Mouse (Mus musculus) kidney, embryonic 16.5 days (tissue): Measurements from ENCODE around the gene Asprv1. TPM values are rescaled to one million over a fixed set of nuclear protein-coding genes. Genes with fewer than 3 reads are reported as not detected.

Experiments
- ATAC-seq: fragments of 200-750 bp; cut with Nextera tagmentation; 2 replicates; pipeline ENCODE4 v1.8.0; 2017; ENCODE audit warnings: moderate TSS enrichment; ENCODE audit not compliant: low FRiP score, low TSS enrichment
- H3K27ac ChIP-seq: fragments of 300-500 bp; sonication (generic); 2 replicates; pipeline ENCODE4 v1.5.1; 2014; ENCODE audit warnings: low read length
- H3K27me3 ChIP-seq: fragments of 300-500 bp; sonication (generic); 2 replicates; pipeline ENCODE4 v1.6.1; 2014; ENCODE audit warnings: low read length, control low read depth, mixed read lengths; ENCODE audit not compliant: insufficient read depth
- H3K36me3 ChIP-seq: fragments of 300-500 bp; sonication (generic); 2 replicates; pipeline ENCODE4 v1.6.1; 2014; ENCODE audit warnings: low read length, control low read depth, mixed read lengths; ENCODE audit not compliant: insufficient read depth
- H3K4me1 ChIP-seq: fragments of 300-500 bp; sonication (generic); 2 replicates; pipeline ENCODE4 v1.6.1; 2014; ENCODE audit warnings: low read length, control low read depth, mixed read lengths; ENCODE audit not compliant: insufficient read depth
- H3K4me2 ChIP-seq: fragments of 300-500 bp; sonication (generic); replicated peaks from 2 replicates; pipeline ENCODE4 v1.6.1; 2014; ENCODE audit warnings: low read depth, low read length
- H3K4me3 ChIP-seq: fragments of 300-500 bp; sonication (generic); 2 replicates; pipeline ENCODE4 v1.5.1; 2014; ENCODE audit warnings: mild to moderate bottlenecking, low read length
- H3K9ac ChIP-seq: fragments of 300-500 bp; sonication (generic); replicated peaks from 2 replicates; pipeline ENCODE4 v1.6.1; 2014; ENCODE audit warnings: low read length
- H3K9me3 ChIP-seq: fragments of 300-500 bp; sonication (generic); 2 replicates; pipeline ENCODE4 v1.6.1; 2016; ENCODE audit warnings: low read length, control low read depth
- WGBS: fragments of 180-500 bp; shearing (Covaris S2); extraction: QIAGEN DNeasy Blood & Tissue Kit; methylation state at CpG from one replicate; pipeline ENCODE4 v1.1.7; 2014; 5-methylcytosine and 5-hydroxymethylcytosine counted together
- polyA plus RNA-seq: library from polyadenylated mRNA; unstranded; fragments of >200 nt; fragmentation: Nextera tagmentation; extraction: Ambion mirVana; gene quantifications from 2 replicates; pipeline ENCODE4 v1.2.1, GENCODE M21; 2015

The Asprv1 gene
- 0.89 and 0.99 TPM in 2 replicates for polyA plus RNA-seq

DNA sequence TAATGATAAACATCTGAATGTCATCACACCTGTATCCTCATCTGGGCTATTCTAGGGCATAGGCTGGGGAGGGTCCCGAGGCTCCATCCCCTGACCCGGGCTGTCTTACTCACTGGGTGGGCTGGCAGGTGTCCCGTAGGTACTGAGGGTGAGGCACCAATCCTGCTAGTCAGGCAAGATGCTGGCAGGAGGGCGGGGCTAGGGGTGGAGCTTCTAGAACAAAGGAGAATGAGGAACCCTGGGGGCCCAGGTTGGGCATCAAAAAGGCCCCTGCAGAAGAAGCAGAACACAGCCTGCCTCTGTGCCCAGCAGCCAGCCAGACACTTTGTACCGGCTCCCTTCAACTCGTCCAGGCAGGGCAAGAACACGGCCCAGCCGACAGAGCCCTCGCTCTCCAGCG, at the start of gene Asprv1:
Gene Asprv1, plus strand, starts transcription at position 219 of the 400 bp plus-strand sequence.
- H3K27ac ChIP-seq: no peak within 1 kb of the TSS
- no peak within 1 kb of the TSS for H3K4me3 ChIP-seq
- H3K9me3 ChIP-seq: no peaks in the 10 kb centered on the region
- H3K27me3 ChIP-seq: no peaks in the 10 kb centered on the region
- no peaks in the 10 kb centered on the region for H3K4me1 ChIP-seq
- no peak within 1 kb of the TSS for H3K4me2 ChIP-seq
- H3K36me3 ChIP-seq: no peaks in the 10 kb centered on the region
- WGBS: 57% methylated on average over 10 of the region's 10 CpGs
- no peak within 1 kb of the TSS for H3K9ac ChIP-seq
- no peak for ATAC-seq

DNA sequence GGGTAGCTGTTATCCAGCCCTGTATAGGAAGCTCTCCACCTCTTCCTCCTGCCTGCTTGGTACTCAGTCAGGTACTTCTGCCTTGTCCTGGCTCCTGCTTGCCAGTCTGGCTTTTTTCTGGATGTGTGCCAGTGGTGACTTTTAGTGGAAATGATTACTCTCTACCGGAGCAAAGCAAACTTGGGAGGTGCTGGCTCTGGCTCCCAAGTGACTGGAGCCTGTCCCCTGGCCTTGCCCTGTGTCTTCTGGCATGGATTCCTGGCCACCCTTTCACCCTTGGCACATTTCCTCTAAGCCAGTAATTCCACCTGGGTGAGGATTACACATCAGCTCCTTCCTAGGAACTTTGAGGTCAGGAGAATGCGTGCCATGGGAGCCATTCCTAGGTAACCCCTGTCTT, 49.6 kb upstream of the Asprv1 start:
- Histone ChIP-seq H3K4me3 (no peak overlapping the region), H3K4me1 (0 out of 2 replicates have a peak, but pooled peaks cover 6% of the 10 kb centered on the region), H3K9me3 (no peaks in the 10 kb centered on the region), H3K27ac (no peak overlapping the region), H3K27me3 (no peaks in the 10 kb centered on the region), H3K4me2 (no peak overlapping the region), H3K36me3 (no peaks in the 10 kb centered on the region), H3K9ac (no peak overlapping the region; the same call in 1 of the 2 replicates)
- no peak for ATAC-seq
- WGBS: 69% methylated on average over 2 of the region's 2 CpGs

DNA sequence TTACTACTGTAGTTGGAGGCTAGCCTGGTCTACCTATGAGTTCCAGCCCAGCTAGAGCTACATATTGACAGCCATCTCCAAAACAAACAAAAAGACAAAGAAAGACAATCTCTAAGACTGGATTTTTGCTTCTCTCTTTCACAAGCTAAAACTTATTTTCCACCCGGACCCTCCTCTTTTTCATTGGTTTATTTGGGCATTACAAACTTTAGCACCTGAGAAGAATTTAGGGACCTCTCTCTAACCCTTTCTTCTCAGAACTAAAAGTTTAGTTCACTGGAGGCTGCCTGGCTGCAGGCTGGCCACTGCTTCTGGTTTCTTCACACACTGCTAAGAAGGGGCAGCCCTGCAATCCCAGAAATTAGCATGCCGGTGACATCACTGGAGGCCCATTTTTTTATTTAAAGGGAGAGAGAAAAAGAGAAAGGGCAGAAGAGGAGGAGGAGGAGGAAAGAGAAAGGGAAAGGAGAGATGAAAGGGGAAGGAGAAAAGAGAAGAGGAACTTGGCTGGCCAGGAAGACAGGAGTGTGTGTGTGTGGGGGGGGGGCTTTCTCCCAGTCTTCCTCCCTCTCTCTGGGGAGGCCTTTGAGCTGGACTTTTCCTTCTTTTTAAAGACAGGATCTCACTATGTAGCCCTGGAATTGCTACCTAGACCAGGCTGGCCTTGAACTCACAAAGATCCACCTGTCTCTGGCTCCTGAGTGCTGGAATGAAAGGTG, 48.7 kb upstream of the Asprv1 start:
- no peak overlapping the region for H3K27ac ChIP-seq
- no peak for ATAC-seq

DNA sequence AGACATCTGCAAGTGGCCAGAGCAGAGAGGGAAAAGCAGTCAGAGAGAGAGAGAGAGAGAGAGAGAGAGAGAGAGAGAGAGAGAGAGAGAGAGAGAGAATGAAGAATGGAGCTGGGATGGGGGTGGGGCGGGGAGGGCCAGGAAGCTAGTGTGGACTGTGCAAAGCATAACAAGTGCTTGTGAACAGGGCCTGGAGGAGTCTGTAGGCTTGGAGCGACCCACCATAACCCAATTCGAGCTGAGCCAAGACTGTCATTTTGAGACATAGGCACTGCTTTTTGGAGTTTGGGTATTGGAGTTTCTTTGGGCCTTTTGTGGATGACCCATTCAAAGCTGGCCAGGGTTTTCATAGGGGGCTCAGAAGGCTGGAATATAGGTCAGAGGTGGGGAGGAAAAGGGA, 48.0 kb upstream of the Asprv1 start:
- no peak overlapping the region for H3K4me3 ChIP-seq
- no peak for ATAC-seq
- H3K9ac ChIP-seq: no peak overlapping the region
- peaks cover 17% of the 10 kb centered on the region for H3K4me1 ChIP-seq
- H3K36me3 ChIP-seq: no peaks in the 10 kb centered on the region
- WGBS: 75% methylated on average over 3 of the region's 3 CpGs
- no peaks in the 10 kb centered on the region for H3K27me3 ChIP-seq
- H3K4me2 ChIP-seq: no peak overlapping the region
- H3K9me3 ChIP-seq: no peaks in the 10 kb centered on the region
- no peak overlapping the region for H3K27ac ChIP-seq

More for the DNA sequence above, 48.7 kb upstream of the Asprv1 start:
- H3K4me1 ChIP-seq: peaks cover 10% of the 10 kb centered on the region
- no peak overlapping the region for H3K4me3 ChIP-seq
- no peaks in the 10 kb centered on the region for H3K9me3 ChIP-seq
- WGBS: 52% methylated on average over 2 of the region's 2 CpGs
- no peaks in the 10 kb centered on the region for H3K36me3 ChIP-seq
- no peaks in the 10 kb centered on the region for H3K27me3 ChIP-seq
- no peak overlapping the region for H3K4me2 ChIP-seq
- no peak overlapping the region for H3K9ac ChIP-seq

DNA sequence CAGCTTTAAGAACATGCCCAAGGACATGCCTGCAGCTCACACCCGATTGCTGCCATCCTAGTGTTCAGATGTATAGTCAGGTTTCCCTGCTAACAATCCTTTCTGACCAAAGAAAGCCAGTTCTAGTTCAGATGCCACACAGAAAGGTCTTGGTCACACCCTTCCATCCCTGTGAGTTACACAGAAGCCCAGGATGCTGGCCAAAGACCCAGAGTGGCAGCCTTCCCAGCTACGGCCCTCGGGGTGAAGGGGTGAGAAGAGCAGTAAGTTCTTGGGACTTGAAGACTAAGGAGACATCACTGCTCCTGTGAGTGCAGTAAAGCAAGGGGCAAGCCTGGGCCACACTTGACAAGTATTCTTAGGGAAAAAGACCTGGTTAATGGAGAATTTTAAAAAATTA, 44.8 kb upstream of the Asprv1 start:
- H3K9ac ChIP-seq: no peak overlapping the region
- H3K27me3 ChIP-seq: no peaks in the 10 kb centered on the region
- no peak overlapping the region for H3K4me3 ChIP-seq
- H3K4me1 ChIP-seq: peaks cover 23% of the 10 kb centered on the region
- no peak overlapping the region for H3K27ac ChIP-seq
- H3K36me3 ChIP-seq: no peaks in the 10 kb centered on the region
- 96% methylated on average over 3 of the region's 3 CpGs for WGBS
- no peak for ATAC-seq
- H3K9me3 ChIP-seq: no peaks in the 10 kb centered on the region
- no peak overlapping the region for H3K4me2 ChIP-seq

DNA sequence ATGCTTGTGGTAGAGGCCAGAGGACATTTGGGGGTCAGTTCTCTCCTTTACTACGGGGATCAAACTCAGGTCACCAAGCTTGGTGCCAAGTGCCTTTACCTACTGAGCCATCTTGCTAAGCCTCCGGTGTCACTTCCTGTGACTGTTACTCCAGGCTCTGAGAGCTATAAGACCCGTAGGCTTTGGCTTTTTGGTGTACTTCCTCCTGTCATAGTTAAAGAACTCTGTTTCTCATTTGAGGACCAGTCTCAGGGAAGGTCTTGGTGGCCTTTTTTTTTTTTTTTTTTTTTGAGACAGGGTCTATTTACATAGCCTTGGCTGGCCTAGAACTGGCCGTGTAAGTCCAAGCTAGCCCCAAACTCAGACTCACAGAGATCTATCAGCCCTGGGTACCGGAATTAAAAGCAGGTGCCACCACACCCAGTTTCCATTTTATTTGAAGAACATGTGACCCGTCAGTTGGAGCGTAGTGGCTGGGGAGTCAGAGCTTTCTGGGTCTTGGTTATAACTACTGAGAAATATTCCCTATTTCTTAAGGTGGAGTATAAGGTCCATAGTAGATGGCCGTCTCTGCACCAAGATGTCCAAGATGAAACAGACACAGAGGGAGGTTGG, 44.3 kb upstream of the Asprv1 start:
- no peak for ATAC-seq
- 86% methylated on average over 8 of the region's 8 CpGs for WGBS
- no peaks in the 10 kb centered on the region for H3K9me3 ChIP-seq
- no peak overlapping the region for H3K27ac ChIP-seq
- no peaks in the 10 kb centered on the region for H3K27me3 ChIP-seq
- H3K4me3 ChIP-seq: no peak overlapping the region
- peaks cover 23% of the 10 kb centered on the region for H3K4me1 ChIP-seq
- no peak overlapping the region for H3K4me2 ChIP-seq
- no peak overlapping the region for H3K9ac ChIP-seq
- H3K36me3 ChIP-seq: no peaks in the 10 kb centered on the region

DNA sequence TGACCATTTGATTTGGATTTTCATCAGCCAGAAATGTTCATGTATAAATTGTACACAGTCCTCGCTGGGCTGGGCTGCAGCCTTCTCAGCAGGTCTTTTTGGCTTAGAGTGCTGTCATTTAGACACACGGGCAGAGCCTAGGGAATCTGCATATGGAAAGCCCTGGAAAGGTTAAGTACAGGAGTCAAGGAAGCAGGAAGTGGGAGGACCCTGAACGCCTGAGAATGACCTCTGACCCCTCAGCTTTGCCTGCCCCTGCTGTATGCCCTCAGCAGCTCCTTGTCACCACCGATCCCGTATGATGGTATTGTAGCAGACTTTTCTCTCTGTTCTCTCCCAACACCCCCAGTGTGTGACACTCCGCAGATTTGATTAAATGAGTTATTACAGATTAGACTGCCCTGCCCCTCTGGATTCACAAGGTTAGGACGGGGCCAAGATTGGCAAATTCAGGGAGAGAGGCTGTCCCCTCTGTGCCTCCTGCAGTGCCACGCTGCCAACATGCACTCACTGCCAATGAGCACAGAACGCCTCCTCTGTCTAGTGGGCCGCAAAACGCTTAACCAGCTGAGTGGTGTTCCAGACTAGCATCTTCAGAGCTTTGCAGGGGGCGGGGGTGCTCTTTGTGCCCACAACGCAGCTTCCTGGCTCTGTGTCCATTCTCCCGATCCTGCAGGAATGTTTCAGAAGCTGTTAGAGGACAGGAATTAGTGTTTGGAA, 43.5 kb upstream of the Asprv1 start:
- peak; percentile 29; the same call in 1 of the 2 replicates for ATAC-seq
- peak overlapping the region; percentile 60 for H3K4me2 ChIP-seq

DNA sequence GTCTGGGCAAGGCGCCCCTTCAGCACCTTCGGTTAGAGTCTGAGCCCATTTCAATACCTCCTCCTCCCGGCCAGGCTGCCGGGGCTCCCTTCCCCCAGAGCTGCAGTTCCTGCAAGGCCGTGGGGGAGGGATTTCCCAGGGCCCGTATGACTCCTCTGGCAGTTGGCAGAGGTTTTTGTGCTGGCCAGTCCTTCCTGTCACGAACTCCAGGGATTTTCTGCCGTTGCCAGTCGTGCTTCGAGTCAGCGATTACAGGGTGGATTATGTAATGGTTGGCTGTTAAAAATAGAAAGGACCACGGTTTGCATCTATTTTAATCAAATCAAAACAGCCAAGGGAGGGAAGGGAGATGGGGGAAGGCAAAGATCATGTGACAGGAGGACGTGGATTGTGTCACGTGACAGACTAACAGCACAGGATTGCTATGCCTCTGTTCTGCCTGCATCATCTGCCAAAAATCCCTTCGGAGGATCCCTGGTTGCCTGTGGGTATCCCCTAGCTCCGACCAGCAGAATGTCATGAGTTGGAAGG, 42.8 kb upstream of the Asprv1 start:
- peak overlapping the region; percentile 60 for H3K4me2 ChIP-seq
- ATAC-seq: peak; percentile 81
- WGBS: 10% methylated on average over 16 of the region's 16 CpGs
- H3K4me3 ChIP-seq: peak overlapping the region; percentile 40
- peak overlapping the region; percentile 67 for H3K9ac ChIP-seq
- H3K27ac ChIP-seq: peak overlapping the region; percentile 86
- H3K9me3 ChIP-seq: no peaks in the 10 kb centered on the region
- H3K27me3 ChIP-seq: no peaks in the 10 kb centered on the region
- H3K4me1 ChIP-seq: peaks cover 23% of the 10 kb centered on the region
- H3K36me3 ChIP-seq: no peaks in the 10 kb centered on the region

More for the DNA sequence above, 43.5 kb upstream of the Asprv1 start:
- Histone ChIP-seq H3K9me3 (no peaks in the 10 kb centered on the region), H3K4me1 (peaks cover 23% of the 10 kb centered on the region), H3K4me3 (peak overlapping the region; percentile 40), H3K9ac (peak overlapping the region; percentile 67), H3K27me3 (no peaks in the 10 kb centered on the region), H3K27ac (peak overlapping the region; percentile 86), H3K36me3 (no peaks in the 10 kb centered on the region)
- WGBS: 28% methylated on average over 14 of the region's 14 CpGs

DNA sequence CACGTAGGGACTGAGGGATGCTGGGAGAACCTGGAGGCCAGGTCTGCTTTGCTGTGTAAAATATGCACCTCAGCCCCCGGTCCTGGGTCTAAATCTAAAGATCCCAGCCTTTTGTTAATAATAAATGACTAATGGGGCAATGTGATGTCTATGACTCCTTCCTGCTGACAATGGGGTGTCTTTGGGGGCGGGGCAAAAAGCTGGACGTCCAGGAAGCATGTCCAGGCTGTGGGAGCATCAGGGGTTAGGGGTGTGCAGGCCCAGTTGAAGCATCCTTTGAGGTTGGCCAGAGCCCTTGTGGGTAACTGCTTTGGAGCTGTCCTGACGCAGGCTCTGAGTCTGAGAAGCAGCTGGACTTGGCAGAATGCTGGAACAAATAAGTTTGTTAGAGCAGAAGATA, 41.9 kb upstream of the Asprv1 start:
- 54% methylated on average over 5 of the region's 5 CpGs for WGBS
- Histone ChIP-seq H3K27ac (no peak overlapping the region), H3K36me3 (no peaks in the 10 kb centered on the region), H3K9me3 (no peaks in the 10 kb centered on the region), H3K4me3 (no peak overlapping the region), H3K4me2 (no peak overlapping the region), H3K27me3 (no peaks in the 10 kb centered on the region), H3K9ac (no peak overlapping the region), H3K4me1 (peaks cover 17% of the 10 kb centered on the region)
- ATAC-seq: no peak
